Mouse (Mus musculus) gastrocnemius, postnatal 14 days (tissue): ENCODE measurements around the gene Foxn3. TPM values are rescaled to one million over a fixed set of nuclear protein-coding genes. Genes with fewer than 3 reads are reported as not detected.

Experiments used
- DNase-seq: peaks from one replicate; pipeline ENCODE4 v3.0.0; 2021; ENCODE audit warnings: mixed read lengths
- intact Hi-C: fragments of 180-260 bp; cut with DNase I; formaldehyde crosslinking; loops from one replicate; pipeline ENCODE4 v1.15.1; 2025; ENCODE audit warnings: low total_unique reads
- total RNA-seq, 2 experiments: library from RNA; stranded (reverse); gene quantifications; 2 replicates each; pipeline ENCODE4 v1.2.3; 2021

Gene Foxn3
- total RNA-seq, 2 experiments from 2014 or later: 194 TPM

- no peak for DNase-seq
- intact Hi-C loops: loop anchor here (10.0 kb wide), 1 partner anchor 305 kb away; no protein-coding TSS in a partner anchor
These were observed 163.8 kb downstream of the Foxn3 start for GRCm38 (mm10) chr12:99399575-99399974.

DNA sequence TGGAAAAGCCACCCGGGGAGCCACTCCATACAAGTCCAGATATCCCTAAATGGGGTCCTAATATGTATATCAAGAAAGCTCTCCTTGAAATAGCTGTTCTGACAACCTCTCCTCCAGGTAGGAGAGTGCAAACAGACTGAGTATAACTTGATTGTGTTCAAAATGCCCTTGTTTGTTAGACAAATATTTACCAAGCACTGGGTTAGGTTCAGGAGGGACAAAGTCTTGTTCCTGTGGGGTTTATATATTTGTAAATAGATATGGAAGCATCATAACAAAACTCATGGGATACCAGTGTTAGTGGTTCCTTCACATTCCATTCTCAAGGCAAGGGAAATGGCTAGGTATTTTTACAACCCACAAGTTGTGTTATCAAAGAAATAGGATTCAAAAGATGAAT lies 166.9 kb downstream of the Foxn3 start:
- intact Hi-C loops: loop anchor here (10.0 kb wide), 1 partner anchor 302 kb away; no protein-coding TSS in a partner anchor
- DNase-seq: no peak

- no peak for DNase-seq
- intact Hi-C loops: loop anchor here (10.0 kb wide), 1 partner anchor 300 kb away; no protein-coding TSS in a partner anchor
These were observed 168.3 kb downstream of the Foxn3 start for GRCm38 (mm10) chr12:99395082-99395481.

DNA sequence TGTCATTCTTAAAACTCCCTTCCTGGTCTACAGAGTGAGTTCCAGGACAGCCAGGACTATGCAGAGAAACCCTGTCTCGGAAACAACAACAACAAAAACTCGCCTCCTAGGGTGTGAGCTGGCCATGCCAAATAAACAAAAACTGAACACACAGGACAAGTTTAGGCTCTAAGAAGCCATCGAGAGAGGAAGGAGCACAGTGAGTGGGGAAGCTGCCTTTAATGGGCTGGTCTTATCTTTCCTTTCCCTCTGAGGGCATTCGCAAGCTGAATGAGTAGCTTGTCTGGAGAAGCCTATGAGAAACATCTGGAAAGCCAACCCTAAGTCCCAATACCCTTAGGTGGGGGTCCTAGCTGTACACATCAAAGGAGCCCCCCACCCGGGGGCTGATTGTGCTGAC lies 168.7 kb downstream of the Foxn3 start:
- DNase-seq: no peak
- intact Hi-C loops: loop anchor here (10.0 kb wide), 1 partner anchor 300 kb away; no protein-coding TSS in a partner anchor

GRCm38 (mm10) chr12:99393867-99394630 lies 169.3 kb downstream of the Foxn3 start:
- no peak for DNase-seq
- intact Hi-C loops: loop anchor here (10.0 kb wide), 1 partner anchor 299 kb away; no protein-coding TSS in a partner anchor

DNA sequence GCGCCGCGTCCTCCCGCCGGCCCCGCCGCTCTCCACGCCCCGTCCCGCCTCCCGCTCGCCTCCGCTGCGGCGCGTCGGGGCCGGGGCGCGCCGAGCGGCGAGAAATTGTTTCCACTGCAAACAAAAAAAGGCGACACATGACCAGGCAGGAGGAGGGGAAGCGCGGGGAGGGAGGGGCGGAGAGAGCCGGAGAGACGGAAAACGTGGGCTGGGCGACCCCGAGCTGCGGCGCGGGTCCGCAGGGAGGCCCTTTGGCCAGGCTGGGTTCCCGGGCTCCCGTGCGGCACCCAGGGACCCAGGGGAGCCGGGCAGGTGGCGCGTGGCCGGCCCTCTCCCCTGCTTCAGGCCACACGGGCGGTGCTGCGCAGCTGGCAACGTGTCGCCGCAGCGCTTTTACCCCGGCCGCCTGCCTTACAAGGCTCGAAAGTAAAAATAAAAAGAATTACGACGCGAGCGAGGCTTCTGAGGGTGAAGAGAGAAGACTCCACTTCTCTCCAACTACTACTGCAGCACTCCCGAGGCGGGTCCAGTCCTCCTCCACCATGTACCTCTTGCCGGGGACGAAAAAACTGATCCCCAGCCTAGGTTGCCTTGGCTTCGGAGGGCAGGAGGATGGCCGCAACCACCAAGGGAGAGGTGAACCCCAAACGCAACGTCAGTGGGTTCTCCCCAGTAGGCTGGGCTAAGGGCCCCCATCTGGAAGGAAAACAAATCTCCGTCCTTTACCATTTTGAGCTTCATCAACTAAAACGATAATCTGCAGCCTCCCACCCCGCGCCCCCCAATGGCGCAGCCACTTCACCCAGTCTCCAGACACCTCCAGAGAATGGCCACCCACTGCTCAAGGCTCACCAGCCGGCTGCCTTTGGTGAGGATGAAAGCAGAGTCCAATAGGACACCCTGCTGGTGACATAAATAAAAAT lies 170.2 kb downstream of the Foxn3 start:
- peak; percentile 88 for DNase-seq
- intact Hi-C loops: loop anchor here (10.0 kb wide), 1 partner anchor 298 kb away; no protein-coding TSS in a partner anchor

DNA sequence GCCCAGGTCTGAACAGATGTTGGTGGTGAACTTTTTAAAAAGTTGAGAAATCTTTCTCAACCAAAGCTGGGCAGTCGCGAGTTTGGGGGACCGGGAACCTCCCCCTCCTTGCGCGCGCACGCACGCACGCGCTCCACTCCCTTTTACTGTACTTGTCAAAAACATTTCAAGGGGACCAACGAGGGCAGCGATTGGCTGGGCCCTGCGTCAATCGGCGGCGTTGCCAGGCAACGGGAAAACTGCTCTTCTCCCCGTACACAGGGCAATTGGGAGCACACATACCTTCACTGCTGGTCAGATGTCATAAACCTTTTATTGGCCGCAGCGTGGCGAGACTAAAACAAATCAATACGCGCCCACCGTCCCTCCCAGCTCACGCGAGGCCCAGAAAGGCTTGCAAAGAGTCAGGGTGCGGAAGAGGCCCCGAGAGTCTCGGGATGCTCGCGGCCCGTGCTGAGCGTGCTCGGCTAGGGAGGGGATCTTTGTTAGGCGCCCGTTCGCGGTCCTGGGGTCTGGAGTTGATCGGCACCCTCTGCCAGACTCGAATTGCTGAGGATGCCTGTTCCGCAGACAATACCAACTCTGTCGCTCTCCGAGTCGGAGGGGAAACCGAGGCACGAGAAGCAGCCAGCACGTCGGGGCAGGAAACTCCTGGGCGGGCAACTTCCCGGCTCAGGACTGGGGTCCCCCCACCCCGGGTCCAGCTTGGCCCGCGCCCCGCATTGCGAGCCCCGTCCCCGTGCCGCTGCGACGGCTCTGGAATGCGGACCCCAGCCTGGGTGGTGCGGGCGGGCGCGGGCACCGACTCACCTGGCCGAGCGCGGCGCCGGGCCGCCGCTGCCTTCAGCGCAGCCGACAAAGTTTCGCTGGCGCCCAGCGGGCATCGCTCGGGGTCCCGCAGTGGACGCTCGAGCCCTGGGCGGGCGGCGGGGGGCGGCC lies 171.2 kb downstream of the Foxn3 start:
- DNase-seq: peak; percentile 99
- intact Hi-C loops: loop anchor here (10.0 kb wide), 1 partner anchor 297 kb away; no protein-coding TSS in a partner anchor

DNA sequence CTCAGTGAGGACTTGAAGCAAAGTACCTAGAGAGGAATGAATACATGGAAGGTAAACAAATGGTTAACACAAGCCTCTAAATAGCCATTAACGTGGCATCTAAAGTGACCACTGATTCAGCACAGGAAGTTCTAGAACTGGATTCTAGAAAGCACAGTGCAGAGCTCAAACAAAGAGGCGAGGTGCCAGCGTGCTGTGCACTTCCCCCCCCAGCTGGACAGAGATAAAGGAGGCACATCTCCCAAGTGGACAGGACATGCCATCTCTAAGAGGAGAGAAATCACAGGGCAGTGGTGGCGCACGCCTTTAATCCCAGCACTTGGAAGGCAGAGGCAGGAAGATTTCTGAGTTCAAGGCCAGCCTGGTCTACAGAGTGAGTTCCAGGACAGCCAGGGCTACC lies 173.0 kb downstream of the Foxn3 start:
- DNase-seq: no peak
- intact Hi-C loops: loop anchor here (10.0 kb wide), 1 partner anchor 296 kb away; no protein-coding TSS in a partner anchor

DNA sequence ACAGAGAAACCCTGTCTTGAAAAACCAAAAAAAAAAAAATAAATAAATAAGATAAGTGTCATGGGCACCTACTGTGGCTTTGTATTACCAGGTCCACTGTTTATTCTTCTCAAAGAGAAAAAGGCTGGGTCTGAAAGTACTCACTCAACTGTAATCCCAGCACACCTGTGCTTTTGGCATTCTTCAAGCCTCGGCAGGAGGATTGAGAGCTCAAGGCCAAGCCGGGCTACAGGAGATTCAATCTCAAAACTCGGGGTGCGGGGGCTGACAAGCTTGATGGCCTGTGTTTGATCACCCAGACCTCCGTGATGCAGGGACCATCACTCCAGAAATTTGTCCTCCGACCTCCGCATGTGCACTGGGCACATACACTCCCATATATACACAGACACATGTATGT lies 174.1 kb downstream of the Foxn3 start:
- DNase-seq: no peak
- intact Hi-C loops: no loop called here

DNA sequence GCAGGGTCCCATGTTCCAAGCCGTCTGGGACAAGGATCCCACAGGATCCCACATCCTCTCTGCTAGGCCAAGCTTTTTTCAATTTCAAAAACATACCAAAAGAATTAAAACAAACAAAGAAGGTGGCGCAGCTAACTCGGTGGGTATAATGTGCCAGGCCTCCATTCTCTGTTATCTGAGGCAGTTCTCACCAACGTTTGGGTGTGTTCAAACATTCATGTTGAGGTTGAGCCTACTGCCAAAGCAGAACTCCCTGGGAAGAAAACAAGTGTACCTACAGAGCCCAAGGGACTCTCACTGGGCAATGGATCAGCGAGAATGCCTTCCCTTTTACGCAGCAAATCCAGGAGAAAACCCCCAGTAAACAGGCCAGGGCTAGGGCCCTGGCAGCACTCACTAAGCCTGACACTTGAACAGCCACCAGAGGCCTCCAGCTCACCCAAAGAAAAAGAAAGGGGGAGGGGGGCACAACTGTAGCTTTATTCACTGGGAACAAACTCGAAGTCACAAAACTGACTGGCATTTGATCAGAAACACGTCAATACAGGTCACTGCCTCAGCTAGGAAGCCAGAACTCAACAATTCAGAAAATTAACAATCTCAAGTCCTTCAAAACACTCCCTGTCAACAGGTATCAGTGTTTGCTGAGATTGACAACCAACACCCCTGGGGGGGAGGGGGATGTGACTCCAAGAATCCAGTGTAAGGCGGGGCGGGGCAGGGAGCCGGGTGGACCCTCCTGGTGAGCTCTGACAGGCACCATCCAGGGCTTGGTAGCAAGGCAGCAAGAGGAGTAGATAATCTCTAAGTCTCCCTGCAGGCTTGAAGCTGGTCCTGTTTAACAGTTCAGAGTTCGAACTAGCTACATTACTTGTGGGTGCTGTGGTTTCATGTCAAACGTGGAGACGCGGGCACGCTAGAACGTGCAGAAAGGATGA lies 177.2 kb downstream of the Foxn3 start:
- DNase-seq: no peak
- intact Hi-C loops: no loop called here

DNA sequence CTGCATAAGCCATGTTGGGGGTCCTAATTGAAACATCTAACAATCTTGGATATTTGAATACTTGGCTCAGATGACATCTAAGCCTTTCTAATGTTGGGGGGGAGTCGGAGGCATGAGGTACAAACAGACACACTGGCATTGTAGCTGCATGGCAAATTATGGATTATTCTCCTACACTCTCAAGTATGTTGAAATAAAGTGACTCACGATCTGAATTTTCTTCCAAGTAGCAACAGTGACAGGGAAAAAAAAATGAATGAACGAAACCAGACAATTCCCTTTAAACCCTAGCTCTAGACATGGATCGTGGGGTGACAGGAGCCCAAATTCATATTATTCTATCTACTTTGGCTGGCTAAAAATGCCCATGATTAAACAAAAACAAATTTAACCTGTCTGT lies 178.3 kb downstream of the Foxn3 start:
- intact Hi-C loops: no loop called here
- DNase-seq: no peak

GRCm38 (mm10) chr12:99381317-99381716 lies 182.1 kb downstream of the Foxn3 start:
- intact Hi-C loops: no loop called here
- DNase-seq: no peak

GRCm38 (mm10) chr12:99380855-99381262 lies 182.5 kb downstream of the Foxn3 start:
- DNase-seq: no peak
- intact Hi-C loops: no loop called here

GRCm38 (mm10) chr12:99380124-99380523 lies 183.3 kb downstream of the Foxn3 start:
- no peak for DNase-seq
- intact Hi-C loops: no loop called here

- no peak for DNase-seq
- intact Hi-C loops: no loop called here
These were observed 185.1 kb downstream of the Foxn3 start for GRCm38 (mm10) chr12:99378284-99378683.

- DNase-seq: no peak
- intact Hi-C loops: no loop called here
These were observed 185.7 kb downstream of the Foxn3 start for GRCm38 (mm10) chr12:99377705-99378104.

DNA sequence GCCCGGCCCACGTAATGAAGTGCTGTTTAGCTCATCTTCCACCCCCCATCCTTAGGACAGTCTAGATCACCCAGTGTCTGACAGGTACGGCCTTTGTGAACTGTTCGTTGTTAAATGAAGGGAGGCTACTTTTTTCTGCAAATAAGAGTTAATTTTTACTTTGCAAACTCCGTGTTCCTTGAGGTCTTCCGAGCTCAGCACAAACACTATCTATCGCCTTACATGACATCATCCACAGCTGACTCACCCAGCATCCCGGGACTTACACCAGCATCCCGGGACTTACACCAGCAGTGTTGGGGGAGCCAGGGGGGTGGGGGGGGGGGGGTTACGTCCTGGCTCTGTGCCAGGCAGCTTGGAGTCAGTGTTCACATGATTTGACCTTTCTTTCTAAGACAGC lies 186.3 kb downstream of the Foxn3 start:
- no peak for DNase-seq

GRCm38 (mm10) chr12:99375878-99376454 lies 187.4 kb downstream of the Foxn3 start:
- intact Hi-C loops: no loop called here
- DNase-seq: no peak

More for the DNA sequence above, 186.3 kb downstream of the Foxn3 start:
- intact Hi-C loops: no loop called here
